Mouse (Mus musculus) embryonic facial prominence, embryonic 15.5 days (tissue): ENCODE data around the gene Serpinc1. TPM values are rescaled to one million over a fixed set of nuclear protein-coding genes. Genes with fewer than 3 reads are reported as not detected.

Source experiments
- ATAC-seq: fragments of 200-750 bp; cut with Nextera tagmentation; 2 replicates; pipeline ENCODE4 v1.8.0; 2017; ENCODE audit warnings: low read depth, moderate TSS enrichment; ENCODE audit not compliant: insufficient number of reproducible peaks, low FRiP score, low TSS enrichment
- H3K27ac ChIP-seq: fragments of 300-500 bp; sonication (generic); replicated peaks from 2 replicates; pipeline ENCODE4 v1.5.1; 2015; ENCODE audit warnings: mild to moderate bottlenecking, inconsistent platforms
- H3K27me3 ChIP-seq: fragments of 300-500 bp; sonication (generic); 2 replicates; pipeline ENCODE4 v1.6.1; 2015; ENCODE audit warnings: inconsistent platforms
- H3K36me3 ChIP-seq: fragments of 300-500 bp; sonication (generic); 2 replicates; pipeline ENCODE4 v1.6.1; 2015; ENCODE audit warnings: mild to moderate bottlenecking, inconsistent platforms
- H3K4me1 ChIP-seq: fragments of 300-500 bp; sonication (generic); 2 replicates; pipeline ENCODE4 v1.6.1; 2015; ENCODE audit warnings: inconsistent platforms
- H3K4me2 ChIP-seq: fragments of 300-500 bp; sonication (generic); replicated peaks from 2 replicates; pipeline ENCODE4 v1.6.1; 2015; ENCODE audit warnings: mild to moderate bottlenecking, inconsistent platforms
- H3K4me3 ChIP-seq: fragments of 300-500 bp; sonication (generic); replicated peaks from 2 replicates; pipeline ENCODE4 v1.5.1; 2015; ENCODE audit warnings: mild to moderate bottlenecking, inconsistent platforms
- H3K9ac ChIP-seq: fragments of 300-500 bp; sonication (generic); 2 replicates; pipeline ENCODE4 v1.6.1; 2015; ENCODE audit warnings: inconsistent platforms
- H3K9me3 ChIP-seq: fragments of 300-500 bp; sonication (generic); replicated peaks from 2 replicates; pipeline ENCODE4 v1.6.1; 2016; ENCODE audit warnings: inconsistent platforms
- WGBS: fragments of 180-500 bp; shearing (Covaris S2); methylation state at CpG from one replicate; pipeline ENCODE4 v1.1.7; 2015; 5-methylcytosine and 5-hydroxymethylcytosine counted together
- polyA plus RNA-seq: library from polyadenylated mRNA; unstranded; fragments of >200 nt; fragmentation: Nextera tagmentation; extraction: Ambion mirVana; gene quantifications from 2 replicates; pipeline ENCODE4 v1.2.1, GENCODE M21; 2015

Gene Serpinc1
- polyA plus RNA-seq, result 2.5 and 2.7 TPM in 2 replicates

DNA sequence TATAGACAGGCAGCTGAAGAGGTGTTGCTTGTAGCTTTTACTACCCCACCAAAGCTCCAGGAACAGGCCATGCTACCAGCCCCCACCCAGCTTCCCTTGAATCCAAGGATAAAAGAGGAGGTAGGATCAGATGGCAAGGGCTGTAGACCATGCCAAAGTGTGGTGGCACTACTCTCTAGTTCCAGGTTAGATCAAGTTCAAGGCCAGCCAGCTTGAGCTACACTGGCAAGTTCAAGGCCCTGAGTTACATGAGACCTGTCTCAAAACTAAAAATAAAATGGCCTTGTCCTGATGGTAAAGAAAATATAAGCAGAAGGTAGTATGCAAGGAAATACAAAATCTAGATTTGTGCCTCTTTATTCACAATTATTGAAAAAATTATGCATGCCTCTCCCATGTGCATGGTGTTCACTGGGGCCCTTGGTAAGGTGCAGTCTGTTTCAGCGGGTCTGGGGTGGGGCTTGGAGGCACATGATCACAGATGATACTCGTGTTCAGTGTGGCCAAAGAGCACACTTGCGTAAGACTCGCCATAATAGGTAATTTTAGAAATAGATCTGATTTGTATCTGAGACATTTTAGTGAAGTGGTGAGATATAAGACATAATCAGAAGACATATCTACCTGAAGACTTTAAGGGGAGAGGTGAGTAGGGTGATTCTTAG is at the start of gene Serpinc1:
Gene Serpinc1, plus strand, starts transcription at position 515 of the 665 bp plus-strand sequence.
- H3K4me2 ChIP-seq, result no peak within 1 kb of the TSS
- ATAC-seq, result no peak
- H3K4me1 ChIP-seq, result no peaks in the 10 kb centered on the region
- H3K4me3 ChIP-seq, result no peak within 1 kb of the TSS
- H3K27me3 ChIP-seq, result no peaks in the 10 kb centered on the region
- 0 out of 2 replicates have a peak, but pooled peaks cover 5% of the 10 kb centered on the region for H3K36me3 ChIP-seq
- H3K9me3 ChIP-seq, result no peaks in the 10 kb centered on the region
- H3K9ac ChIP-seq, result no peak within 1 kb of the TSS
- 86% methylated on average over 4 of the region's 4 CpGs for WGBS
- H3K27ac ChIP-seq, result no peak within 1 kb of the TSS

DNA sequence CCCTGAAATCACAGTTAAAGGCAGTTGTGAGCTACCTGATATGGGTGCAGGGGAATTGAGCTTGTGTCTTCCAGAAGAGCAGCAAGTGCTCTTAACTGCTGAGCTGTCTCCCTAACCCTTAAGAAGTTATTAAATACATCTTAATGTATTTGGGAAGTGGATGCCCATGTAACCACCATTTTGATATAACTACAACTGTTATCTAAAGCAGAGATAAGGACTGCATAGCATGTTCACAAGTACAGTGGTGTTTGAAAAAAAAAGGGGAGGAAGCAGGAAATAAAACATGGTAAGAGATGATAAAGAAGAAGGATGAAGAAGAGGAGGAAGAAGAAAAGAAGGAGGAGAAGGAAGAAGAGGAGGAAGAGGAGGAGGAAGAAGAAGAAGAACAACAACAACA is 47.1 kb upstream of the Serpinc1 start:
- H3K36me3 ChIP-seq, result peaks cover 7% of the 10 kb centered on the region; the same call in 1 of the 2 replicates
- H3K4me1 ChIP-seq, result no peaks in the 10 kb centered on the region
- no peaks in the 10 kb centered on the region for H3K9me3 ChIP-seq
- no peak overlapping the region for H3K4me3 ChIP-seq
- no peak for ATAC-seq
- H3K4me2 ChIP-seq, result no peak overlapping the region
- no peak overlapping the region for H3K9ac ChIP-seq
- no peak overlapping the region for H3K27ac ChIP-seq
- no peaks in the 10 kb centered on the region for H3K27me3 ChIP-seq

DNA sequence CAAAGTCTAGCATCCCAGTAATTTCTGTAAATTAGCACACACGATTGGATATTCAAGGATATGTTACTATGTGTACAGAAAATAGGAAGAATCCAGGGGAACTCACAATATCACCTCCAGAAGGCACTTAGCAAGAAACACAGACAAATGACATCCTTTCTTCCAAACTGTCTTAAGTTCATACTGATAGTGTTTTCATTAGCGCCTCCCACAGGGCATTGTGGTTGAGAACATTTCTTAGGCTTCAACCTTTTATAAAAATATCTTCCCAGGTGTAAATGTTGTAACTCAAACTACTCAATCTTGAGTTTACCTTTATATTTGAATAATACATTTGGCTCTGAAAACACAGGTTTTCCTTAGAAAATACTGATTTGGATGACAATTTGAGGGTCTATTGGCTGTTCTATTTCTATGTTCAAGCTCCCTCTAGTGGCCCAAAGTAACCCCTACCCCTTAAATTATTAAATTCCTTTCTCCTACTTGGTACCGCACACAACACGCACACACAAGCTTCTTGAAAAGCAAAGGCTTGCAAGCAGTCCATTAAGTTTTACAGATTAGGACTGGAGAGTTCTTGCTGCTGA is 44.4 kb upstream of the Serpinc1 start:
- no peak for ATAC-seq
- H3K4me1 ChIP-seq, result no peaks in the 10 kb centered on the region
- peaks cover 15% of the 10 kb centered on the region for H3K36me3 ChIP-seq
- H3K27me3 ChIP-seq, result no peaks in the 10 kb centered on the region
- H3K4me2 ChIP-seq, result no peak overlapping the region
- WGBS, result 58% methylated on average over 4 of the region's 4 CpGs
- H3K9ac ChIP-seq, result no peak overlapping the region
- no peak overlapping the region for H3K27ac ChIP-seq
- no peak overlapping the region for H3K4me3 ChIP-seq
- H3K9me3 ChIP-seq, result no peaks in the 10 kb centered on the region

DNA sequence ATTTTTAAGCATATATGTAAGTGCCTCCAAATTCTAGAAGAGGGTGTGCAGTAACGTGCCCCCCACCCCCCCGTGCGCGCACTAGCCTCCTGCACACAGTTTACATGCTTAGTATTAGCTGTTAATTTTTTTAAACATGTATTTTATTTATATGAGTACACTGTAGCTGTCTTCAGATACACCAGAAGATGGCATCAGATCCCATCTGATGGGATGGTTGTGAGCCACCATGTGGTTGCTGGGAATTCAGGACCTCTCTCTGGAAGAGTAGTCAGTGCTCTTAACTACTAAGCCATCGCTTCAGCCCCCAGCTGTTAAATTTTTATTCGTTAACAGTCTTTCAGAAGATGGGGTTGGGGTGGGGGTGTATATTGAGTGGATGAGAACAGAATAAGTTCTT is 42.8 kb upstream of the Serpinc1 start:
- H3K9ac ChIP-seq, result no peak overlapping the region
- 86% methylated on average over 6 of the region's 6 CpGs for WGBS
- H3K27ac ChIP-seq, result no peak overlapping the region
- H3K27me3 ChIP-seq, result no peaks in the 10 kb centered on the region
- H3K36me3 ChIP-seq, result peaks cover 22% of the 10 kb centered on the region
- H3K4me3 ChIP-seq, result no peak overlapping the region
- no peak overlapping the region for H3K4me2 ChIP-seq
- H3K4me1 ChIP-seq, result no peaks in the 10 kb centered on the region
- ATAC-seq, result no peak
- no peaks in the 10 kb centered on the region for H3K9me3 ChIP-seq

DNA sequence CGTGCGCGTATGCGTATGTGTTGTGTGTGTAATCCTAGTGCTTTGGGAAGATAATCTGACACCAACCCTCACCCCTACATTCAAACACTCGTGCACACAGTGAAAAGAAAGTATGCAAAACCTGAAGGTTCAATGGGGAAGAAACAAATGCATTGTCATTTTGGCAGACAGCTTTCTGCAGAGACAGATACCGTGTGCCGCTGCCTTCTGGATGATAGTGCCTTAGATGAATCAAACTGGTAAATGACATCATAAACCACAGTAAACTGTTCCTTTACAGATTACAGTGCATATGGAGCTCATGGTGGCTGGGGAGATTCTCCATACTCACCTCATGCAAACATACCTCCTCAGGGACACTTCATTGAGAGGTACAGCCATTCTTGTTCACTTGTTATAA is 15.2 kb upstream of the Serpinc1 start:
- 92% methylated on average over 7 of the region's 7 CpGs for WGBS
- peaks cover 54% of the 10 kb centered on the region for H3K36me3 ChIP-seq

DNA sequence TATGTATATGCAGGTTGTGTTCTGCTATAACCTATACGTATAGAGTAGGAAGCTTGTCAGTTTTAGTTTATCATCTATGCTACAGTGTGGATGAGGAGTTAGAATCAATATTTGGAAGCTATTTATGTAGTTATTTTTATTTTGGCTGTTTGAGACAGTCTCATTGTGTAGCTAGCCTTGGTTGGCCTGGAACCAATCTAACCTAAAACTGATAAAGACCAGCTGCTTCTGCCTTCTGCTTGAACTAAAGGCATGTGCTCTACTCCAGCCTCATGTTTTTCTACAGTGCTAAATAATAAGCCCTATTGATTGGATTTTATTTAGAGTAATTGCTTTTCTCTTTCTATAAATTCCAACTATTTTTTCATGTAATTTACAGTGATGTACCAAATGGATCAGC is 11.1 kb upstream of the Serpinc1 start:
- 82% methylated on average over 1 of the region's 1 CpGs for WGBS
- Histone ChIP-seq H3K36me3 (peaks cover 60% of the 10 kb centered on the region), H3K9ac (no peak overlapping the region), H3K9me3 (no peaks in the 10 kb centered on the region), H3K27ac (no peak overlapping the region), H3K4me2 (no peak overlapping the region), H3K27me3 (no peaks in the 10 kb centered on the region), H3K4me3 (no peak overlapping the region), H3K4me1 (no peaks in the 10 kb centered on the region)
- no peak for ATAC-seq

More for the DNA sequence above, 15.2 kb upstream of the Serpinc1 start:
- no peaks in the 10 kb centered on the region for H3K9me3 ChIP-seq
- no peak overlapping the region for H3K4me2 ChIP-seq
- no peak for ATAC-seq
- H3K27ac ChIP-seq, result no peak overlapping the region
- no peak overlapping the region for H3K4me3 ChIP-seq
- no peaks in the 10 kb centered on the region for H3K4me1 ChIP-seq
- H3K9ac ChIP-seq, result no peak overlapping the region
- H3K27me3 ChIP-seq, result no peaks in the 10 kb centered on the region

DNA sequence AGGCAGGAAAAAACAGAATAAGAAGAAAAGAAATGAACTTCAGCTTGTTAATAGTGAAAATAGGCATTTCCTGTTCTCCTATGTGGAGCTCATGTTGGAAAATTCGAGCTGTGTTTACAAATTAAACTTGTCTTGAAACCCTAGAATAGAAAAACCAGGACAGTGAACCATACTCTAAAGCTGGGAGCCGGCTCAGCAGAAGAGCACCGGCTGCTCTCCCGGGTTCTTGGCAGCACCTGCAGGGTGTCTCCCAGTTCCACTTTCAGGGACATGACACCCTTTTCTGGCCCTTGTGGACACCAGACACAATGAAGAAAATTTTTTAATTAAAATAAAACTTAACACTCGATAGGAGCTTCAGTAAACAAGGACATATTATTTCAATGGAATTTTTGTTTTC is 9.7 kb upstream of the Serpinc1 start:
- H3K27me3 ChIP-seq, result no peaks in the 10 kb centered on the region
- peaks cover 50% of the 10 kb centered on the region for H3K36me3 ChIP-seq
- no peak overlapping the region for H3K4me3 ChIP-seq
- no peak overlapping the region for H3K9ac ChIP-seq
- ATAC-seq, result no peak
- H3K4me2 ChIP-seq, result no peak overlapping the region
- no peaks in the 10 kb centered on the region for H3K9me3 ChIP-seq
- no peaks in the 10 kb centered on the region for H3K4me1 ChIP-seq
- no peak overlapping the region for H3K27ac ChIP-seq
- WGBS, result 74% methylated on average over 5 of the region's 5 CpGs

DNA sequence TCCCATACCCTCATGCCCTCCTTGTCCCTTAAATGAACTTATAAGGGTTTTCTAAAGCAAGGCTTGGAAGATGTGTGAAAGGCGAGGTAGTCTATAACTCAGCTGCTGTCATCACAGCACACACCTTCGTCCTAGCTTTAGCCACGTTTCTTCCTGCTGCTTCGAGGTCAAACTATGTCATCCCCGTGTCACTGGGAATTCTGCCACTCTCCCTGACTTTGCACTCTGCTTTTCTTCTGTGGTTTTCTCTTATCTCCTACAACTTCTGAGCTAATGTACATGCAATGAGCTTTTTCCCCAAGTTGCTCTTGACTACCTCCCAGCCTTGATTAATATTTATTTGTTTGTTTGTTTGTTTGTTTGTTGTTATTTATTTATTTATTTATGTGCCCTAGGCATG is 1.6 kb downstream of the Serpinc1 start:
- Histone ChIP-seq H3K27me3 (no peaks in the 10 kb centered on the region), H3K27ac (no peak overlapping the region), H3K4me1 (no peaks in the 10 kb centered on the region), H3K9me3 (no peaks in the 10 kb centered on the region), H3K9ac (no peak overlapping the region), H3K4me2 (no peak overlapping the region), H3K4me3 (no peak overlapping the region), H3K36me3 (0 out of 2 replicates have a peak, but pooled peaks cover 5% of the 10 kb centered on the region)
- 79% methylated on average over 5 of the region's 5 CpGs for WGBS
- no peak for ATAC-seq

DNA sequence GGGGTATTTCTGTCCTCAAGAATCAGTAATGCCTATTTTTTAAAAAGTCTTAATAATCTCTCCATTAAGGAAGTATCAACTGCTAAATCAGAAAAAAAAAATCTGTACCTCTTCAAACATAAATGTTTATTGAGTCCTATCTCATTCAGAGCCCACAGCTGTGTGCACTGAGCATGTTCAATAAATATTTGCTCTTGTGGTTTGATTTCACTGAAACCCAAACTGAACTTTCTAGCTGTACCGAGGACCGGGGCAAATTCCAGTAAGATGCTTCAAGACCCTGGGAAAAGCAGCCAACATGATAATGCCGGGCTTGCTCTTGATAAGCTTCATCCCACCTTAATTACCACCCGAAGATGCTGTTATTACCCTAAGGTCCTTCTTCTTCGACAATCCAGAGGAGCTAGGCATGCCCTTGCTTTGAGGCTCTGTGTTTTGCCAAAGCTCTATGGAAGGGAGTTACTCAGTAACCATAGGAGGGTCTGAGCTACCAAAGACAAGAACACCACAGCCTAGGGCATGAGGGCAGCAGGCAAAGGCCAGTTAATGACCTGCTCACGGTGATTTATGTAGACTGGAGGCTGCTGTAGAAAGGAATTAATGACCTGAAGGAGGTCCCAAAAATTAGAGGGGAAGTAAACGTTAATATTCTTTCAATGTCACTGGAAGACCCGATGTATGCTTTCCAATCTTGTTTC is 2.3 kb downstream of the Serpinc1 start:
- no peak for ATAC-seq
- Histone ChIP-seq H3K4me3 (no peak overlapping the region), H3K4me2 (no peak overlapping the region), H3K9ac (no peak overlapping the region), H3K27ac (no peak overlapping the region), H3K4me1 (no peaks in the 10 kb centered on the region), H3K27me3 (no peaks in the 10 kb centered on the region), H3K9me3 (no peaks in the 10 kb centered on the region), H3K36me3 (0 out of 2 replicates have a peak, but pooled peaks cover under 1% of the 10 kb centered on the region)
- 80% methylated on average over 8 of the region's 8 CpGs for WGBS

DNA sequence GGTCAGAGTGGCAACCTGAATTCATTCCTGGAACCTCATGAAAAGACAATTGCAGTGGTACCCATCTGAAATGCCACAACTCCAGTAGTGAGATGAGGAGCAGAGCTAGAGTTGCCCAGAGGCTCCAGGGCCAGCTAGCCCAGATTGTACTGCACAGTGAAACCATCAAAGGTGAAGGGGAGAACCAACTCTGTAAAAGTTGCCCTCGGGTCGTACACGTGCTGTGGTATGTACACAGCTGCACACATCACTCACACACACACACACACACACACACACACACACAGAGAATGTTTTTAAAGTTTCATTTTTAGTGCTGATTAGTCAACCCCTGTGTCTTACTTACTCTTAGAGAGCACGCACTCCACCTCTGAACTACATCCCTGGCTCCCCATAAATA is 3.0 kb downstream of the Serpinc1 start:
- no peak overlapping the region for H3K4me2 ChIP-seq
- 81% methylated on average over 4 of the region's 4 CpGs for WGBS

DNA sequence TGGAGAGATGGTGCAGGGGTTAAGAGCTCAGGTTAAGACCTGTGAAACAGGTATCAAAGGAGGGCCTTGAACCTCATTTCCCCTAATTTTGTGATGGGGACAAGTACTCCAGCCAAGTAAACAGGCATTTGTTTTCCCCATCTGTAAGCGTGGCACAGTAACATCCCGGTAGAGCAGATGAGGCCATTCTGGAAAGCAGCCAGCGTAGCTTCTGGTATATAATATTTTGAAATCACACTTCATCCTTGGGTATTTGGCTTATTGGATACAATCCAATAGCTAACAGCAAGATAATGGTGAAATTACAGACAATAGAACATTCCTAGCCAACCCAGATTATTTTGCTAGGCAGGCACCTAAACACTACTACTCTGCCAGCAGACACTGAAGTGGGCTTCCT is 4.5 kb downstream of the Serpinc1 start:
- Histone ChIP-seq H3K9me3 (no peaks in the 10 kb centered on the region), H3K9ac (no peak overlapping the region), H3K36me3 (no peaks in the 10 kb centered on the region), H3K27ac (no peak overlapping the region), H3K27me3 (no peaks in the 10 kb centered on the region), H3K4me3 (no peak overlapping the region), H3K4me1 (no peaks in the 10 kb centered on the region), H3K4me2 (no peak overlapping the region)
- ATAC-seq, result no peak
- 62% methylated on average over 3 of the region's 3 CpGs for WGBS

More for the DNA sequence above, 3.0 kb downstream of the Serpinc1 start:
- no peak overlapping the region for H3K9ac ChIP-seq
- H3K4me3 ChIP-seq, result no peak overlapping the region
- H3K4me1 ChIP-seq, result no peaks in the 10 kb centered on the region
- H3K36me3 ChIP-seq, result no peaks in the 10 kb centered on the region
- no peak for ATAC-seq
- no peak overlapping the region for H3K27ac ChIP-seq
- no peaks in the 10 kb centered on the region for H3K9me3 ChIP-seq
- no peaks in the 10 kb centered on the region for H3K27me3 ChIP-seq
